Mouse (Mus musculus): ENCODE results near the gene Coro7. TPM values are rescaled to one million over a fixed set of nuclear protein-coding genes. Genes with fewer than 3 reads are reported as not detected.
"Not testable (repeated sequence)": the region's sequence is repeated elsewhere in the genome, so short reads cannot be mapped to it uniquely, and the experiment has no call there.

The Coro7 gene
- polyA plus RNA-seq, 1 experiment from 2014 or later: 27.2 TPM

DNA sequence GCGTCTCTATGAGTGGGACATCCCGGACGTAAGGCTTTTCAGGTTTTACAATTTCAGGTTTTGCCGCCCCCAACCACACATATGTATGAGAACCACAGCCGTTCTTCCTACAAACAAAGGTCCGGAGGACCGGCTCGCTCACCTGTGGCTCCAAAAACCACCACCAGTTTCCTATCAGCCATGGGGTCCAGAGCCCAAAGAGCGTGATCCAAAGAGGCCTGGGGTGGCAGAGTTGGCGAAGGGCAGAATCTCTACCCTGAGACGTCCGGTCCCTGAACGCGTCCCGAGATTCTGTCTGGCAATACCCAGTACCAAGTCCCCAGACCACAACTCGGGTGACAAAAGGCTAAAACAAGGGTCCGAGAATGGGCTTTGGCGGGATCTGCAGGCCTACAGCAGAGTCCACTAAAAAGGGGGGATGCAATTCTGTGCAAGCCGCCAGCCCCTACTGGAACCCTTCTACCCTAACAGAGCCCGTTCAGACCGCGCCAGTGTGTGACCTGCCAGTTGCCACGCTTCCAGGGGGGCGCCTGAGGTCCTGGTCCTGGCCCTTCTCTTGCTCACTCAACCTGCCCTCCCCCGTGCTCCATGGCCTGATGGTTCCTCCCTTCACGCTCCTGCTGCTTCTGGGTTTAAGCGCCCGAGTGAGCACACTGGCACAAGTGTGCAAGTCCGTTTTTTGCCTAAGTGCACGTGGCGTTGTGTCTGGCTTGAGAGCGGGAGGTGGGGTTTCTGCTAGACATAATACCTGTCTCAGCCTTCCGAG, 39.4 kb upstream of the Coro7 start, which contains the start of gene Nmral1:
TSS of gene Nmral1 (minus strand) at position 604 of the 766 bp plus-strand sequence.
- no peaks in the 10 kb centered on the region; the same call in 1 of the 2 replicates for H3K4me1 ChIP-seq (replicated peaks; ENCODE audit: control insufficient read depth, insufficient read depth, low read length)
- H3K27ac ChIP-seq: peak within 1 kb of the TSS; percentile 64
- peak within 1 kb of the TSS; percentile 51 for H3K4me2 ChIP-seq (replicated peaks)
- ATAC-seq (ENCODE audit: low FRiP score): peak; percentile 92
- 10% methylated on average over 33 of the region's 33 CpGs for WGBS
- no peaks in the 10 kb centered on the region for H3K9me3 ChIP-seq (ENCODE audit: control insufficient read depth, low read length)
- peak within 1 kb of the TSS; percentile 57 for H3K9ac ChIP-seq
- DNase-seq (ENCODE audit: low spot score): peak; percentile 68
- peak within 1 kb of the TSS; percentile 48 for H3K4me3 ChIP-seq (replicated peaks; ENCODE audit: low read length)
- H3K36me3 ChIP-seq (replicated peaks; ENCODE audit: control insufficient read depth, insufficient read depth): peaks cover 22% of the 10 kb centered on the region
- H3K27me3 ChIP-seq (ENCODE audit: control insufficient read depth, insufficient read depth, low read length): no peaks in the 10 kb centered on the region

DNA sequence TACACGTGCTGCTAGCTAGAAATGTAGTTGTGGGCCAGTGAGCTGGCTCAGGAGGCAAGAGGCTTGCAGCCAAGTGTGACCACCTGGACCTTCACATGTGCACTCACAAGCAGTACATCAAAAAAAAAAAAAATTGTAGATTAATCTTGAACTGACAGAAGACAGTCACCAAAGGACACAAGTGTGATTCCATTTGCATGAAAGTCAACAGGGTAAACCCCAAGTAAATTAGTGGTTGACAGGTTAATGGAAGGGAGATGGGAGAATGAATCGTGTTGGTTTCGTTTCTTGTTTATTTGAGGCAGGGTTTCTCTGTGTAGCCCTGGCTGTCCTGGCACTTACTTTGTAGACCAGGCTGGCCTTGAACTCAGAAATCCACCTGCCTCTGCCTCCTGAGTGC, 38.3 kb upstream of the Coro7 start:
- WGBS: 61% methylated on average over 3 of the region's 3 CpGs
- no peak for ATAC-seq (ENCODE audit: low FRiP score)
- H3K4me2 ChIP-seq (replicated peaks): peak overlapping the region; percentile 51
- H3K9ac ChIP-seq: 0 out of 2 replicates have a peak overlapping the region, but pooled peaks have one; percentile 57
- peak overlapping the region; percentile 48 for H3K4me3 ChIP-seq (replicated peaks; ENCODE audit: low read length)
- H3K27me3 ChIP-seq (ENCODE audit: control insufficient read depth, insufficient read depth, low read length): no peaks in the 10 kb centered on the region
- no peaks in the 10 kb centered on the region; the same call in 1 of the 2 replicates for H3K4me1 ChIP-seq (replicated peaks; ENCODE audit: control insufficient read depth, insufficient read depth, low read length)
- no peaks in the 10 kb centered on the region for H3K9me3 ChIP-seq (ENCODE audit: control insufficient read depth, low read length)
- H3K36me3 ChIP-seq (replicated peaks; ENCODE audit: control insufficient read depth, insufficient read depth): peaks cover 30% of the 10 kb centered on the region
- H3K27ac ChIP-seq: no peak overlapping the region
- DNase-seq (ENCODE audit: low spot score): no peak

- H3K36me3 ChIP-seq (replicated peaks; ENCODE audit: control insufficient read depth, insufficient read depth): peaks cover 59% of the 10 kb centered on the region
- no peak overlapping the region for H3K9ac ChIP-seq
- no peaks in the 10 kb centered on the region; the same call in 1 of the 2 replicates for H3K4me1 ChIP-seq (replicated peaks; ENCODE audit: control insufficient read depth, insufficient read depth, low read length)
- no peak overlapping the region for H3K4me3 ChIP-seq (replicated peaks; ENCODE audit: low read length)
- DNase-seq (ENCODE audit: low spot score): no peak
- H3K27me3 ChIP-seq (ENCODE audit: control insufficient read depth, insufficient read depth, low read length): no peaks in the 10 kb centered on the region
- H3K4me2 ChIP-seq (replicated peaks): no peak overlapping the region
- no peak overlapping the region for H3K27ac ChIP-seq
- no peaks in the 10 kb centered on the region for H3K9me3 ChIP-seq (ENCODE audit: control insufficient read depth, low read length)
- 89% methylated on average over 17 of the region's 17 CpGs for WGBS
- ATAC-seq (ENCODE audit: low FRiP score): no peak
Measured at GRCm38 (mm10) chr16:4713861-4714710, 34.5 kb upstream of the Coro7 start.

DNA sequence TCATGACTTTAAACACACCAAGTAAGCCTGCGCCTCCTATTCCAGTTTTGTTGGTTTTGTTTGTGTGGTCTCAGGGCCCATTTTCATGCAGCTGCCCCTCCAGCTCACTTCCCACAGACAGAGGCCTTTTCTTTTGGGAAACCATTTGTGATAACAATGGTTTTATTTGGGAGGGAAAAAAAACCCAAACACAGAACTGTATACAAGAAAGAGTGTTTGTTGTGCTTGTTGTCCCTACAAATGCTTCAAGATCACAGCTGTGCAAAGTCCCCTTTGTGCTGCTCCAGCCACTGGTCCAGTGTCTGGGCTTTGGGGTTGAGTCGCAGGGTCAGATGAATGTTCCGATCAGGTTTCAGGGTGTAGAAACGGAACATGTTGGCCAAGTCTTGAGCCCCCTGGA, 31.6 kb upstream of the Coro7 start:
- no peak overlapping the region for H3K4me2 ChIP-seq (replicated peaks)
- DNase-seq (ENCODE audit: low spot score) (no peak), ATAC-seq (ENCODE audit: low FRiP score) (no peak)
- no peak overlapping the region for H3K4me3 ChIP-seq (replicated peaks; ENCODE audit: low read length)
- H3K9me3 ChIP-seq (ENCODE audit: control insufficient read depth, low read length): no peaks in the 10 kb centered on the region
- no peaks in the 10 kb centered on the region for H3K4me1 ChIP-seq (replicated peaks; ENCODE audit: control insufficient read depth, insufficient read depth, low read length)
- WGBS: 93% methylated on average over 4 of the region's 4 CpGs
- H3K36me3 ChIP-seq (replicated peaks; ENCODE audit: control insufficient read depth, insufficient read depth): peaks cover 86% of the 10 kb centered on the region
- H3K27me3 ChIP-seq (ENCODE audit: control insufficient read depth, insufficient read depth, low read length): no peaks in the 10 kb centered on the region
- no peak overlapping the region for H3K27ac ChIP-seq
- no peak overlapping the region for H3K9ac ChIP-seq

GRCm38 (mm10) chr16:4705541-4705940, 26.0 kb upstream of the Coro7 start:
- peaks cover 97% of the 10 kb centered on the region for H3K36me3 ChIP-seq (replicated peaks; ENCODE audit: control insufficient read depth, insufficient read depth)
- H3K4me3 ChIP-seq (replicated peaks; ENCODE audit: low read length): no peak overlapping the region
- no peaks in the 10 kb centered on the region for H3K4me1 ChIP-seq (replicated peaks; ENCODE audit: control insufficient read depth, insufficient read depth, low read length)
- H3K9ac ChIP-seq: no peak overlapping the region
- WGBS: 77% methylated on average over 4 of the region's 4 CpGs
- no peaks in the 10 kb centered on the region for H3K9me3 ChIP-seq (ENCODE audit: control insufficient read depth, low read length)
- ATAC-seq (ENCODE audit: low FRiP score): no peak
- no peak overlapping the region for H3K27ac ChIP-seq
- no peaks in the 10 kb centered on the region for H3K27me3 ChIP-seq (ENCODE audit: control insufficient read depth, insufficient read depth, low read length)
- DNase-seq (ENCODE audit: low spot score): no peak
- H3K4me2 ChIP-seq (replicated peaks): no peak overlapping the region

DNA sequence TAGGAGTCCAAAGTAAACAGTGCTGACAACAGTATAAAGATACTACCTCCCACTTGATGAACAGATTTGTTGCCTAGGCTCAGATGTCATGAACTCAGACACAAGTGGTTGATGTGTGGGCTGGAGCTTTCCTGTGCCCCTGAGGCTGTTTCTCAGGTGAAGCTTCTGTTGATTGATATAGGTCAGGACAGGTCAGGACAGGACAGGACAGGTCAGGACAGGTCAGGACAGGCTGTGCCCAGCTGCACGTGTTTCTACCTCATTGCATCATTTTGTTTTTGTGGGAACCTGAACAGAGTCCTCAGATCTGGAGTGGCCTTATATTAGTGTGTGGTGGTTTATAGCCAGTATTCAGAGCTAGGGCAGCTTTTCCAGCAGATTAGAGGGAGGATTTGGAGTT, 23.1 kb upstream of the Coro7 start:
- no peaks in the 10 kb centered on the region for H3K9me3 ChIP-seq (ENCODE audit: control insufficient read depth, low read length)
- H3K9ac ChIP-seq: no peak overlapping the region
- no peak overlapping the region for H3K4me3 ChIP-seq (replicated peaks; ENCODE audit: low read length)
- H3K4me2 ChIP-seq (replicated peaks): no peak overlapping the region
- no peaks in the 10 kb centered on the region for H3K27me3 ChIP-seq (ENCODE audit: control insufficient read depth, insufficient read depth, low read length)
- no peak overlapping the region for H3K27ac ChIP-seq
- DNase-seq (ENCODE audit: low spot score) (no peak), ATAC-seq (ENCODE audit: low FRiP score) (no peak)
- H3K4me1 ChIP-seq (replicated peaks; ENCODE audit: control insufficient read depth, insufficient read depth, low read length): no peaks in the 10 kb centered on the region
- H3K36me3 ChIP-seq (replicated peaks; ENCODE audit: control insufficient read depth, insufficient read depth): peaks cover 99% of the 10 kb centered on the region
- 79% methylated on average over 1 of the region's 1 CpGs for WGBS

DNA sequence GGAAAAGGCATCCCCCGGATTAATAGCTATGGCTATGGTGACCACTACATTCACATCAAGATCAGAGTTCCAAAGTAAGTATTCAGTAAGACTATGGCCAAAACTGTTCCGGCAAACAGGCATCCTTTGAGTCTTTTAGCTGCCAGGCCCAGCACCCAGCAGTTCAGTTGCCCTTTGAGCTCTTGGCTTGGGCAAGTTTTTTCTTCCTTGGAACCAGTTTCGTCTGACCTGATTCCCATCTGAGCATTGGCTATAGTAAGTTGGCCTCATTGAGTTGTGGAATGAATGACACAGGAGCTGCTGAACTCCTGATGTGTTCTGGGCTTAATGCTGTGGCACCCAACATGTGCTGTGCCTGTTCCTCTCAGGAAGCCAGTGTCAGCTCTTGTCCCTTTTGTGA, 21.6 kb upstream of the Coro7 start:
- no peak for DNase-seq (ENCODE audit: low spot score)
- Histone ChIP-seq H3K4me1 (replicated peaks; ENCODE audit: control insufficient read depth, insufficient read depth, low read length) (no peaks in the 10 kb centered on the region), H3K9ac (no peak overlapping the region), H3K36me3 (replicated peaks; ENCODE audit: control insufficient read depth, insufficient read depth) (peaks cover 99% of the 10 kb centered on the region), H3K27ac (no peak overlapping the region), H3K4me2 (replicated peaks) (no peak overlapping the region), H3K27me3 (ENCODE audit: control insufficient read depth, insufficient read depth, low read length) (no peaks in the 10 kb centered on the region), H3K9me3 (ENCODE audit: control insufficient read depth, low read length) (no peaks in the 10 kb centered on the region), H3K4me3 (replicated peaks; ENCODE audit: low read length) (no peak overlapping the region)
- WGBS: 95% methylated on average over 3 of the region's 3 CpGs
- no peak for ATAC-seq (ENCODE audit: low FRiP score)

- DNase-seq (ENCODE audit: low spot score); H3K27me3 ChIP-seq (ENCODE audit: control insufficient read depth, insufficient read depth, low read length); H3K9ac ChIP-seq; ATAC-seq (ENCODE audit: low FRiP score); H3K27ac ChIP-seq; H3K9me3 ChIP-seq (ENCODE audit: control insufficient read depth, low read length); H3K4me2 ChIP-seq (replicated peaks); H3K4me3 ChIP-seq (replicated peaks; ENCODE audit: low read length): not testable (repeated sequence)
- Histone ChIP-seq H3K36me3 (replicated peaks; ENCODE audit: control insufficient read depth, insufficient read depth) (peaks cover 73% of the 10 kb centered on the region), H3K4me1 (replicated peaks; ENCODE audit: control insufficient read depth, insufficient read depth, low read length) (peaks cover 11% of the 10 kb centered on the region; the same call in 1 of the 2 replicates)
- 98% methylated on average over 4 of the region's 4 CpGs for WGBS
Measured at GRCm38 (mm10) chr16:4689371-4689770, 9.8 kb upstream of the Coro7 start.

- no peaks in the 10 kb centered on the region for H3K27me3 ChIP-seq (ENCODE audit: control insufficient read depth, insufficient read depth, low read length)
- H3K9ac ChIP-seq: peak overlapping the region; percentile 90
- H3K4me1 ChIP-seq (replicated peaks; ENCODE audit: control insufficient read depth, insufficient read depth, low read length): peaks cover 12% of the 10 kb centered on the region; the same call in 1 of the 2 replicates
- WGBS: 2% methylated on average over 9 of the region's 9 CpGs
- H3K36me3 ChIP-seq (replicated peaks; ENCODE audit: control insufficient read depth, insufficient read depth): peaks cover 23% of the 10 kb centered on the region
- DNase-seq (ENCODE audit: low spot score) (no peak), ATAC-seq (ENCODE audit: low FRiP score) (no peak)
- H3K9me3 ChIP-seq (ENCODE audit: control insufficient read depth, low read length): no peaks in the 10 kb centered on the region
- peak overlapping the region; percentile 72 for H3K4me3 ChIP-seq (replicated peaks; ENCODE audit: low read length)
- H3K27ac ChIP-seq: peak overlapping the region; percentile 70
- peak overlapping the region; percentile 89 for H3K4me2 ChIP-seq (replicated peaks)
Measured at GRCm38 (mm10) chr16:4684457-4684791, 4.8 kb upstream of the Coro7 start.
